Mouse (Mus musculus): ENCODE results near the gene 1700017B05Rik. TPM values are rescaled to one million over a fixed set of nuclear protein-coding genes. Genes with fewer than 3 reads are reported as not detected.
"Not testable (repeated sequence)": the region's sequence is repeated elsewhere in the genome, so short reads cannot be mapped to it uniquely, and the experiment has no call there.

Gene 1700017B05Rik
- polyA plus RNA-seq (2012; rRNA removed), result 2.0 and 3.5 TPM in 2 replicates

GRCm38 (mm10) chr9:57261913-57262794 is at the start of gene 1700017B05Rik:
Gene 1700017B05Rik (minus strand): TSS chr9:57262612.
- TF ChIP-seq POLR2A (IDR thresholded peaks at IDR 0.05; ENCODE audit: borderline replicate concordance, extremely low read depth, insufficient read depth, insufficient read length, poor library complexity, severe bottlenecking) (peak; percentile 46; the same call in 1 of the 2 replicates), CTCF (IDR thresholded peaks at IDR 0.05; ENCODE audit: borderline replicate concordance, extremely low read depth, insufficient read depth, insufficient read length) (peak; percentile 65)
- peak; percentile 69 for DNase-seq (ENCODE audit: low read depth)

- no peak for DNase-seq (ENCODE audit: low read depth)
- TF ChIP-seq CTCF (IDR thresholded peaks at IDR 0.05; ENCODE audit: borderline replicate concordance, extremely low read depth, insufficient read depth, insufficient read length) (no peak), POLR2A (IDR thresholded peaks at IDR 0.05; ENCODE audit: borderline replicate concordance, extremely low read depth, insufficient read depth, insufficient read length, poor library complexity, severe bottlenecking) (no peak)
Observed at GRCm38 (mm10) chr9:57310895-57311294, 48.5 kb upstream of the 1700017B05Rik start.

GRCm38 (mm10) chr9:57309353-57309752 is 46.9 kb upstream of the 1700017B05Rik start:
- DNase-seq (ENCODE audit: low read depth), result no peak
- TF ChIP-seq POLR2A (IDR thresholded peaks at IDR 0.05; ENCODE audit: borderline replicate concordance, extremely low read depth, insufficient read depth, insufficient read length, poor library complexity, severe bottlenecking) (no peak), CTCF (IDR thresholded peaks at IDR 0.05; ENCODE audit: borderline replicate concordance, extremely low read depth, insufficient read depth, insufficient read length) (no peak)

- TF ChIP-seq CTCF (IDR thresholded peaks at IDR 0.05; ENCODE audit: borderline replicate concordance, extremely low read depth, insufficient read depth, insufficient read length), result no peak
- no peak for DNase-seq (ENCODE audit: low read depth)
Observed at GRCm38 (mm10) chr9:57307456-57307855, 45.0 kb upstream of the 1700017B05Rik start.

GRCm38 (mm10) chr9:57304716-57305115 is 42.3 kb upstream of the 1700017B05Rik start:
- not testable (repeated sequence) for DNase-seq (ENCODE audit: low read depth)

- no peak for DNase-seq (ENCODE audit: low read depth)
- TF ChIP-seq CTCF (IDR thresholded peaks at IDR 0.05; ENCODE audit: borderline replicate concordance, extremely low read depth, insufficient read depth, insufficient read length) (no peak), POLR2A (IDR thresholded peaks at IDR 0.05; ENCODE audit: borderline replicate concordance, extremely low read depth, insufficient read depth, insufficient read length, poor library complexity, severe bottlenecking) (no peak)
Observed at GRCm38 (mm10) chr9:57304251-57304650, 41.8 kb upstream of the 1700017B05Rik start.

GRCm38 (mm10) chr9:57303356-57303755 is 40.9 kb upstream of the 1700017B05Rik start:
- TF ChIP-seq CTCF (IDR thresholded peaks at IDR 0.05; ENCODE audit: borderline replicate concordance, extremely low read depth, insufficient read depth, insufficient read length) (no peak), POLR2A (IDR thresholded peaks at IDR 0.05; ENCODE audit: borderline replicate concordance, extremely low read depth, insufficient read depth, insufficient read length, poor library complexity, severe bottlenecking) (no peak)
- no peak for DNase-seq (ENCODE audit: low read depth)

GRCm38 (mm10) chr9:57300825-57301224 is 38.4 kb upstream of the 1700017B05Rik start:
- TF ChIP-seq CTCF (IDR thresholded peaks at IDR 0.05; ENCODE audit: borderline replicate concordance, extremely low read depth, insufficient read depth, insufficient read length) (no peak), POLR2A (IDR thresholded peaks at IDR 0.05; ENCODE audit: borderline replicate concordance, extremely low read depth, insufficient read depth, insufficient read length, poor library complexity, severe bottlenecking) (no peak)
- no peak for DNase-seq (ENCODE audit: low read depth)

GRCm38 (mm10) chr9:57299790-57300477 is 37.5 kb upstream of the 1700017B05Rik start:
- TF ChIP-seq POLR2A (IDR thresholded peaks at IDR 0.05; ENCODE audit: borderline replicate concordance, extremely low read depth, insufficient read depth, insufficient read length, poor library complexity, severe bottlenecking), result no peak
- no peak for TF ChIP-seq CTCF (IDR thresholded peaks at IDR 0.05; ENCODE audit: borderline replicate concordance, extremely low read depth, insufficient read depth, insufficient read length)
- no peak for DNase-seq (ENCODE audit: low read depth)

GRCm38 (mm10) chr9:57297938-57298337 is 35.5 kb upstream of the 1700017B05Rik start:
- TF ChIP-seq POLR2A (IDR thresholded peaks at IDR 0.05; ENCODE audit: borderline replicate concordance, extremely low read depth, insufficient read depth, insufficient read length, poor library complexity, severe bottlenecking) (no peak), CTCF (IDR thresholded peaks at IDR 0.05; ENCODE audit: borderline replicate concordance, extremely low read depth, insufficient read depth, insufficient read length) (no peak)
- DNase-seq (ENCODE audit: low read depth), result no peak

GRCm38 (mm10) chr9:57296277-57296676 is 33.9 kb upstream of the 1700017B05Rik start:
- no peak for TF ChIP-seq POLR2A (IDR thresholded peaks at IDR 0.05; ENCODE audit: borderline replicate concordance, extremely low read depth, insufficient read depth, insufficient read length, poor library complexity, severe bottlenecking)
- DNase-seq (ENCODE audit: low read depth), result peak; percentile 31

- TF ChIP-seq CTCF (IDR thresholded peaks at IDR 0.05; ENCODE audit: borderline replicate concordance, extremely low read depth, insufficient read depth, insufficient read length), result no peak
- TF ChIP-seq POLR2A (IDR thresholded peaks at IDR 0.05; ENCODE audit: borderline replicate concordance, extremely low read depth, insufficient read depth, insufficient read length, poor library complexity, severe bottlenecking), result no peak
- no peak for DNase-seq (ENCODE audit: low read depth)
Observed at GRCm38 (mm10) chr9:57295666-57296065, 33.3 kb upstream of the 1700017B05Rik start.

Measured in brain, embryonic 14.5 days (tissue).